Mouse (Mus musculus) kidney, adult 2 months (tissue): Measurements from ENCODE around the gene Vps53. TPM values are rescaled to one million over a fixed set of nuclear protein-coding genes. Genes with fewer than 3 reads are reported as not detected.

Source experiments
- DNase-seq: peaks from one replicate; pipeline ENCODE4 v3.0.0; 2021
- H3K27ac ChIP-seq: fragments of 200-500 bp; 2 replicates; pipeline ENCODE4 v1.5.1; 2012; ENCODE audit warnings: low read depth, low read length, control low read depth, inconsistent platforms; ENCODE audit not compliant: insufficient read depth
- H3K27me3 ChIP-seq: fragments of 200-500 bp; replicated peaks from 2 replicates; pipeline ENCODE4 v1.6.1; 2012; ENCODE audit warnings: mild to moderate bottlenecking, moderate library complexity, low read length, inconsistent platforms; ENCODE audit not compliant: control insufficient read depth, insufficient read depth
- H3K36me3 ChIP-seq: fragments of 200-500 bp; 2 replicates; pipeline ENCODE4 v1.6.1; 2012; ENCODE audit warnings: mild to moderate bottlenecking, moderate library complexity, low read length, inconsistent platforms; ENCODE audit not compliant: control insufficient read depth, insufficient read depth
- H3K4me1 ChIP-seq: fragments of 200-500 bp; 2 replicates; pipeline ENCODE4 v1.6.1; 2011; ENCODE audit warnings: low read length; ENCODE audit not compliant: control insufficient read depth, insufficient read depth
- H3K4me3 ChIP-seq: fragments of 200-500 bp; 2 replicates; pipeline ENCODE4 v1.5.1; 2011; ENCODE audit warnings: mild to moderate bottlenecking, low read depth, low read length, control low read depth; ENCODE audit not compliant: insufficient read depth
- CTCF ChIP-seq: fragments of 200-500 bp; conservative IDR thresholded peaks from 2 replicates; pipeline ENCODE4 v1.5.1; 2011; ENCODE audit warnings: low read depth, mild to moderate bottlenecking, control low read depth, low read length, moderate library complexity, mixed read lengths; ENCODE audit not compliant: insufficient read depth, insufficient read length
- POLR2A ChIP-seq: fragments of 200-500 bp; IDR thresholded peaks from one replicate; pipeline ENCODE4 v1.6.1; 2011; ENCODE audit warnings: low read depth, low read length, control low read depth
- WGBS: fragments of 180-500 bp; shearing (Covaris S2); methylation state at CpG from one replicate; pipeline ENCODE4 v1.1.7; 2018; 5-methylcytosine and 5-hydroxymethylcytosine counted together
- polyA plus RNA-seq: library from polyadenylated mRNA; depleted of rRNA; stranded (reverse); fragments of >200 nt; gene quantifications from 2 replicates; pipeline ENCODE4 v1.2.3, GENCODE M21; 2012

Vps53 gene
- polyA plus RNA-seq, 1 experiment = 47.5 TPM

- H3K36me3 ChIP-seq = 0 out of 2 replicates have a peak, but pooled peaks cover 2% of the 10 kb centered on the region
- peak; percentile 62 for DNase-seq
- no peak overlapping the region for H3K27ac ChIP-seq
- no peaks in the 10 kb centered on the region for H3K4me1 ChIP-seq
- 87% methylated on average over 5 of the region's 5 CpGs for WGBS
- no peak overlapping the region for H3K4me3 ChIP-seq
- H3K27me3 ChIP-seq = no peaks in the 10 kb centered on the region
- TF ChIP-seq CTCF (peak; percentile 74), POLR2A (no peak)
Observed at GRCm38 (mm10) chr11:76085898-76086591, 93.4 kb downstream of the Vps53 start.

GRCm38 (mm10) chr11:76084943-76085342, 94.5 kb downstream of the Vps53 start:
- H3K36me3 ChIP-seq = no peaks in the 10 kb centered on the region
- TF ChIP-seq POLR2A = no peak
- no peak for TF ChIP-seq CTCF
- no peak overlapping the region for H3K4me3 ChIP-seq
- WGBS = 72% methylated on average over 1 of the region's 1 CpGs
- H3K27ac ChIP-seq = no peak overlapping the region
- no peak for DNase-seq
- H3K4me1 ChIP-seq = no peaks in the 10 kb centered on the region
- no peaks in the 10 kb centered on the region for H3K27me3 ChIP-seq

- no peak for TF ChIP-seq CTCF
- no peak for TF ChIP-seq POLR2A
- no peaks in the 10 kb centered on the region for H3K36me3 ChIP-seq
- no peaks in the 10 kb centered on the region for H3K27me3 ChIP-seq
- H3K27ac ChIP-seq = no peak overlapping the region
- H3K4me1 ChIP-seq = no peaks in the 10 kb centered on the region
- no peak overlapping the region for H3K4me3 ChIP-seq
- DNase-seq = no peak
- WGBS = 54% methylated on average over 3 of the region's 3 CpGs
Observed at GRCm38 (mm10) chr11:76083941-76084367, 95.5 kb downstream of the Vps53 start.

- H3K36me3 ChIP-seq = no peaks in the 10 kb centered on the region
- H3K4me3 ChIP-seq = no peak overlapping the region
- H3K27me3 ChIP-seq = no peaks in the 10 kb centered on the region
- H3K27ac ChIP-seq = peak overlapping the region; percentile 78
- TF ChIP-seq POLR2A (no peak), CTCF (no peak)
- 74% methylated on average over 6 of the region's 6 CpGs for WGBS
- peak; percentile 82 for DNase-seq
- no peaks in the 10 kb centered on the region; the same call in 1 of the 2 replicates for H3K4me1 ChIP-seq
Observed at GRCm38 (mm10) chr11:76081048-76081640, 98.3 kb downstream of the Vps53 start.

- DNase-seq = peak; percentile 77
- no peak overlapping the region for H3K4me3 ChIP-seq
- WGBS = 42% methylated on average over 2 of the region's 2 CpGs
- H3K27ac ChIP-seq = peak overlapping the region; percentile 78; the same call in 1 of the 2 replicates
- H3K36me3 ChIP-seq = no peaks in the 10 kb centered on the region
- TF ChIP-seq POLR2A = no peak
- no peak for TF ChIP-seq CTCF
- H3K4me1 ChIP-seq = no peaks in the 10 kb centered on the region; the same call in 1 of the 2 replicates
- no peaks in the 10 kb centered on the region for H3K27me3 ChIP-seq
Observed at GRCm38 (mm10) chr11:76080293-76080692, 99.2 kb downstream of the Vps53 start.

GRCm38 (mm10) chr11:76077341-76077740, 102.1 kb downstream of the Vps53 start:
- H3K27me3 ChIP-seq = no peaks in the 10 kb centered on the region
- peaks cover 10% of the 10 kb centered on the region; the same call in 1 of the 2 replicates for H3K4me1 ChIP-seq
- no peak overlapping the region for H3K27ac ChIP-seq
- WGBS = 83% methylated on average over 6 of the region's 6 CpGs
- no peak overlapping the region for H3K4me3 ChIP-seq
- no peaks in the 10 kb centered on the region for H3K36me3 ChIP-seq
- no peak for TF ChIP-seq CTCF
- no peak for TF ChIP-seq POLR2A
- no peak for DNase-seq
